Mouse (Mus musculus): ENCODE results near the gene Arhgap21.

The Arhgap21 gene

GRCm38 (mm10) chr2:20966176-20967100 lies 2.2 kb downstream of the Arhgap21 start:
- DNase-seq: no peak

GRCm38 (mm10) chr2:20965361-20965760 lies 3.3 kb downstream of the Arhgap21 start:
- no peak for DNase-seq

GRCm38 (mm10) chr2:20964461-20964860 lies 4.2 kb downstream of the Arhgap21 start:
- no peak for DNase-seq

GRCm38 (mm10) chr2:20963226-20963805 lies 5.4 kb downstream of the Arhgap21 start:
- no peak for DNase-seq

GRCm38 (mm10) chr2:20962284-20962683 lies 6.4 kb downstream of the Arhgap21 start:
- no peak for DNase-seq

GRCm38 (mm10) chr2:20961825-20962224 lies 6.9 kb downstream of the Arhgap21 start:
- DNase-seq: no peak

- DNase-seq: no peak
These were observed 7.4 kb downstream of the Arhgap21 start for GRCm38 (mm10) chr2:20961295-20961694.

GRCm38 (mm10) chr2:20960668-20961035 lies 8.0 kb downstream of the Arhgap21 start:
- DNase-seq: no peak

- no peak for DNase-seq
These were observed 8.6 kb downstream of the Arhgap21 start for GRCm38 (mm10) chr2:20959906-20960667.

- no peak for DNase-seq
These were observed 9.6 kb downstream of the Arhgap21 start for GRCm38 (mm10) chr2:20959045-20959444.

GRCm38 (mm10) chr2:20957995-20958394 lies 10.7 kb downstream of the Arhgap21 start:
- DNase-seq: no peak

- no peak for DNase-seq
These were observed 12.0 kb downstream of the Arhgap21 start for GRCm38 (mm10) chr2:20956716-20957115.

GRCm38 (mm10) chr2:20955996-20956395 lies 12.7 kb downstream of the Arhgap21 start:
- no peak for DNase-seq

- no peak for DNase-seq
These were observed 13.3 kb downstream of the Arhgap21 start for GRCm38 (mm10) chr2:20955376-20955775.

- no peak for DNase-seq
These were observed 16.0 kb downstream of the Arhgap21 start for GRCm38 (mm10) chr2:20952716-20953115.

GRCm38 (mm10) chr2:20949168-20949567 lies 19.5 kb downstream of the Arhgap21 start:
- no peak for DNase-seq

- no peak for DNase-seq
These were observed 21.6 kb downstream of the Arhgap21 start for GRCm38 (mm10) chr2:20947036-20947435.

- no peak for DNase-seq
These were observed 23.1 kb downstream of the Arhgap21 start for GRCm38 (mm10) chr2:20945596-20945995.

GRCm38 (mm10) chr2:20943730-20944454 lies 24.8 kb downstream of the Arhgap21 start:
- DNase-seq: no peak

GRCm38 (mm10) chr2:20943222-20943621 lies 25.5 kb downstream of the Arhgap21 start:
- DNase-seq: no peak

- DNase-seq: no peak
These were observed 26.1 kb downstream of the Arhgap21 start for GRCm38 (mm10) chr2:20942434-20943198.

GRCm38 (mm10) chr2:20941105-20941504 lies 27.6 kb downstream of the Arhgap21 start:
- no peak for DNase-seq
